Mouse (Mus musculus) olfactory bulb, adult 2 months (tissue): Measurements from ENCODE around the gene Scube1.

ENCODE experiments used
- CTCF ChIP-seq: fragments of 200-500 bp; IDR thresholded peaks from 2 replicates; pipeline ENCODE4 v1.5.1; 2012; ENCODE audit warnings: low read depth, mild to moderate bottlenecking, low read length, moderate library complexity; ENCODE audit not compliant: insufficient read depth
- POLR2A ChIP-seq: fragments of 200-500 bp; IDR thresholded peaks from 2 replicates; pipeline ENCODE4 v1.6.1; 2012; ENCODE audit warnings: mild to moderate bottlenecking, low read depth, low read length, moderate library complexity; ENCODE audit not compliant: insufficient read depth

DNA sequence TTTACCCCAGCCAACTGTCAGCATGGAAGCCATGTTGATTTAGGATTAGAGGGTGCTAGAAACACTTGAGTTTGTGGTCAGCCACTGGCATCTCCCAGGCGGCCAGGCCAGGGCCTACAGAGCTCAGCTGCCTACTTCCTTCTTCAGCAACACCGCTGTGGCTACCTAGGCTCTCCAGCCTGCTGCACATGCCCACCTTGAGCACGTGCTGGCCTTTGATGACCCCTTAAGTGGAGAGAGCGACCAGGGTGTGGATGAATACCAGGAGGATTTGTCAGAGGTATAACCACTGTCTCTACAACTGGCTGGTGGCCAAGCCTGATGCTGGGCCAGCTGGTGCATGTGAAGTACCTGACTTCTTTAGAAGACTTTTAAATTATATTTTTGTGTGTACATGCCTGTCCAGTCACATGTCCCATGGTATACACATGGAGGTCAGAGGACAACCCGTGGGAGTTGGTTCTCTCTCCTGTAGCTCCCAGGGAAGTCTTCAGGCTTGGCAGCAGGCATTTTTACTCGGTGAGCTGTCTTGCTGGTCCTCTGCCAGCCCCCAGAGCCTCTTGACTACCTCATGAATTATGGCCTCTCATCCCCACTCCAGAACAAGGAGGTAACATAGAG is 150.0 kb downstream of the Scube1 start:
- TF ChIP-seq CTCF (no peak), POLR2A (no peak)
